Mouse (Mus musculus) kidney, postnatal 14 days (tissue): Measurements from ENCODE around the gene Bag5.
A peak's percentile ranks its signal among the peaks of the same experiment; 100 is the strongest.
"Not testable (repeated sequence)": the region's sequence is repeated elsewhere in the genome, so short reads cannot be mapped to it uniquely, and the experiment has no call there.

Experiments used
- DNase-seq: peaks from one replicate; pipeline ENCODE4 v3.0.0; 2022; ENCODE audit warnings: mixed read lengths

Gene Bag5

GRCm38 (mm10) chr12:111734912-111735311 is 21.9 kb upstream of the Bag5 start:
- no peak for DNase-seq

GRCm38 (mm10) chr12:111732921-111733320 is 19.9 kb upstream of the Bag5 start:
- no peak for DNase-seq

GRCm38 (mm10) chr12:111731822-111732807 is 19.1 kb upstream of the Bag5 start:
- DNase-seq, result peak; percentile 92

GRCm38 (mm10) chr12:111727956-111728355 is 14.9 kb upstream of the Bag5 start:
- DNase-seq, result no peak

GRCm38 (mm10) chr12:111726122-111726463 is 13.0 kb upstream of the Bag5 start:
- DNase-seq, result peak; percentile 42

GRCm38 (mm10) chr12:111725338-111726121 is 12.5 kb upstream of the Bag5 start:
- DNase-seq, result no peak

- no peak for DNase-seq
Observed at GRCm38 (mm10) chr12:111724638-111725337, 11.7 kb upstream of the Bag5 start.

GRCm38 (mm10) chr12:111722654-111723053 is 9.6 kb upstream of the Bag5 start:
- DNase-seq, result peak; percentile 39

GRCm38 (mm10) chr12:111720222-111720621 is 7.2 kb upstream of the Bag5 start:
- no peak for DNase-seq

- no peak for DNase-seq
Observed at GRCm38 (mm10) chr12:111718656-111719055, 5.6 kb upstream of the Bag5 start.

GRCm38 (mm10) chr12:111716505-111716904 is 3.4 kb upstream of the Bag5 start:
- DNase-seq, result no peak

GRCm38 (mm10) chr12:111713880-111714279 is 823 bp upstream of the Bag5 start:
- DNase-seq, result not testable (repeated sequence)

- no peak for DNase-seq
Observed at GRCm38 (mm10) chr12:111712476-111712875, 581 bp downstream of the Bag5 start.

- DNase-seq, result no peak
Observed at GRCm38 (mm10) chr12:111710091-111710490, 3.0 kb downstream of the Bag5 start.

- DNase-seq, result peak; percentile 53
Observed at GRCm38 (mm10) chr12:111708181-111708580, 4.9 kb downstream of the Bag5 start.

GRCm38 (mm10) chr12:111705186-111705973 is 7.7 kb downstream of the Bag5 start:
- peak; percentile 86 for DNase-seq

GRCm38 (mm10) chr12:111704609-111705008 is 8.4 kb downstream of the Bag5 start:
- DNase-seq, result peak; percentile 47

- DNase-seq, result no peak
Observed at GRCm38 (mm10) chr12:111703301-111703700, 9.8 kb downstream of the Bag5 start.

GRCm38 (mm10) chr12:111700920-111701458 is 12.1 kb downstream of the Bag5 start:
- DNase-seq, result no peak

- no peak for DNase-seq
Observed at GRCm38 (mm10) chr12:111699542-111699941, 13.5 kb downstream of the Bag5 start.

- DNase-seq, result no peak
Observed at GRCm38 (mm10) chr12:111698346-111698913, 14.6 kb downstream of the Bag5 start.

GRCm38 (mm10) chr12:111697708-111698107 is 15.3 kb downstream of the Bag5 start:
- no peak for DNase-seq
